Mouse (Mus musculus): ENCODE results near the gene Mrpl48.

GRCm38 (mm10) chr7:100608910-100609309 lies 809 bp upstream of the Mrpl48 start:
- TF ChIP-seq ETS1 (IDR thresholded peaks at IDR 0.05; ENCODE audit: low read depth, low read length) = no peak
- TF ChIP-seq JUND (IDR thresholded peaks at IDR 0.05; ENCODE audit: low read depth, low read length) = no peak
- TF ChIP-seq MAFK (IDR thresholded peaks at IDR 0.05; ENCODE audit: borderline replicate concordance, low read depth, low read length) = no peak
- no peak for TF ChIP-seq CTCF (IDR thresholded peaks at IDR 0.05 in 2 of 3, conservative IDR thresholded peaks at IDR 0.05 in 1 of 3; ENCODE audit: control insufficient read depth in 1 of 3, insufficient read depth in 1 of 3, low read depth in 2 of 3, low read length in 3 of 3, poor library complexity in 1 of 3, severe bottlenecking in 1 of 3)
